Mouse (Mus musculus): ENCODE data around the gene Tarsl2.

Tarsl2 gene

GRCm38 (mm10) chr7:65644643-65645351, at the start of gene Tarsl2:
TSS of gene Tarsl2 (plus strand) at chr7:65644898.
- DNase-seq (ENCODE audit: low spot score) = peak; percentile 94

DNA sequence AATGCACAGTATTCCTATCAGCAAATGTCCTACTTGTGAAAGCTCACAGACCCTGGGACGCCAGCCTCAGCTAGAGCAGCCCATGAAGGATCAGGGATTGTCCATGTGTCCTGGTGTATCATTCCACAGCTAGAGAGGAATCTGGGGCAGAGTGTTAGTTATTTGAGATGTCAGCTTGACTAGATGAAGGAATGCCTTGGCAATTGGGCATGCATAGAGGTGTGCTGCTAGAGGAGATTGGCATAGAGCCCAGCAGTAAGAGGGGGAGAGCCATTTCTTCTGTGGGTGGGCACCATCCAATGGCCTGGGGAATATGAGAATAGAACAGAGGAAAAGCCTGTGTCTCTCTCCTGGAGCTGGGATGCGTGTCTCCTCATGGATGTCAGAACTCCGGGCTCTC, 38.6 kb upstream of the Tarsl2 start:
- DNase-seq (ENCODE audit: low spot score) = no peak

DNA sequence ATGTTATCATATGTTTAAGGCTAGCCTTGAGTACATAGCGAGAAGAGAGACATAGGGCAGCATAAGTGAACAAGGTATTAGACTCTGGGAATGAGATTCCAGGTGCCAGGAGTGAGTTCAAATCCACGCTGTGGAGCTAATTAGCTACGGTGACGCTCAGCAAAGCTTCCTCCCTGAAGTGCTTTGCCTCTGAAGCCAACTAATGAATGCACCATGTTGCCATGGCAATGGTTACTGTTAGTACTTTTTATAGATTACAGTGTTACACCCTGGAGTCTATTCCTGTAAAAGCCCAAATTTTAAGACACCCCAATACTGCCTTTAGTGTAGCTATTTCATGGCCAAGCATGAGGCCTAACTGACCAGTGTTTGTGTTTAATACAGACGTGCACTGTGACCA, 37.7 kb upstream of the Tarsl2 start:
- DNase-seq (ENCODE audit: low spot score) = no peak

DNA sequence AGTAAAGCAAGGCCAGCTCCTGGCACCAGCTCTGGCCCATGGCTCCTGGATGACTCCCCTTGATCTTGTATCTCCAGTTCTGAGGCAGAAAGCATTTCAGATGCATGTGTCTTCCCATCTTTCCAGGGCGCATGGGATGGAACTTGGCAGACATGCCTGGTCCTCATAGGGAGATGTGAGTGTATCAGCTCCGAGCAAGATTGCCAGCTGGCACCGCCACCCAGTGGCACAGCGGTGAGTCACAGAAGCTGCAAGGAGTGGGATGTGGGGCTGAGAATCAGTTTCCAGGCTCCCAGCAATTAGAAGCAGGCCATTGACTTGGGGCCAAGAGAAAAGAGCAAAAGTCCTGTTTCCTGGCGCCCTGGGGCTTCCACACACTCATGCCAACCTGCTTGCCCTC, 34.5 kb upstream of the Tarsl2 start:
- DNase-seq (ENCODE audit: low spot score) = no peak

DNA sequence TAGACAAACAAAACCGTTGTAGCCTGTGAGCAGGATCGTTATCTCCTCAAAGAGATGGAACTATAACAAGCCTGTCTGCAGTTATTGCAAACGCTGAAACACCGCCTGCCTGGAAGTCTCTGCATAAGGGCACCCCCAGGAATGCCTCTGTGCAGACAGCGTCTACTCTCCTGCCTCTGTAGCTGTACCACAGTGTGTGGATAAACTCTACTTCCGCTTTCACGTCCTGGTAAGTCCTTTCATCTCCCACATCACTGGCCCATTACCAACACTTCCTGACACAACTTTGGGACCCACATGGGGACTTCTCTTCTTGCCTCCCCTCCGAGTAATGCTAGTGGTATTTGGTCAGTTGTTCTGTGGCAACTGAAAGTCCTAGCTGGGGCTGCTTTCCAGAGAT, 34.0 kb upstream of the Tarsl2 start:
- no peak for DNase-seq (ENCODE audit: low spot score)

GRCm38 (mm10) chr7:65611298-65611697, 33.4 kb upstream of the Tarsl2 start:
- DNase-seq (ENCODE audit: low spot score) = no peak

DNA sequence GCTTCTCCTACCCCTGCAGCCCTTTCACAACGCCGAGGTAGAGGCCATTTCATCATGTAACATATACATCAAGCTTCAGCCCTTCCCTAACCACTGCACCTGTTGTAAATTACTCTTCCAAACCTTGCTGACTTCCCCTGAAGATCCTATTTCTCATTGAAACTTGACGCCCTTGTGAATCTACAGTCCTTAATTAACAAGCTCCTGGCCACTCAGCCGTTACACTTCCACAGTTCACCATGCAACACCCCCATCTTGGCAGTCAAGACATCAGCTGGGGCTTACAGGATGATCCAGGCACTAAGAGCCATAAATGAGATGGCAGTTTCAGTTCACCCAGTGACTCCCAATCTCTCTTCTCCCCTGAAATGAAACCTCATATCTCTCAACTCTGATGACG, 31.0 kb upstream of the Tarsl2 start:
- DNase-seq (ENCODE audit: low spot score) = no peak

- no peak for DNase-seq (ENCODE audit: low spot score)
Measured at GRCm38 (mm10) chr7:65618751-65619150, 25.9 kb upstream of the Tarsl2 start.

- DNase-seq (ENCODE audit: low spot score) = no peak
Measured at GRCm38 (mm10) chr7:65620746-65621145, 24.0 kb upstream of the Tarsl2 start.

- no peak for DNase-seq (ENCODE audit: low spot score)
Measured at GRCm38 (mm10) chr7:65623330-65623729, 21.4 kb upstream of the Tarsl2 start.

DNA sequence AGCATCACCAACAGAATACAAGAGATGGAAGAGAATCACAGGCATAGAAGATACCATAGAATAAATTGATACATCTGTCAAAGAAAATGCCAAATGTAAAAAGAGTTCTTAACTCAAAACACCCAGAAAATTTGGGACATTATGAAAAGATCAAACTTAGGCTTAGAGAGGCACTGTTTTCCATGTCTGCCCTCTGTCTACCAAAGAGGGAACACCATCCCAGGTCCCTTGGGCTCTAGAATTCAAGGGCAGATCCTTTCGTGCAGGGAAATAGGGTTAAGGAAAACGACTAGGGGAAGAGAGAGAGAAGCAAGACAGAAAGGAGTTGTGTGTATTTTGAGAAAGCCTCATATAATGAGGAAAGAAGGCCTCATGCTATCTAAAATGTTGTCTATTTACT, 19.2 kb upstream of the Tarsl2 start:
- DNase-seq (ENCODE audit: low spot score) = no peak

DNA sequence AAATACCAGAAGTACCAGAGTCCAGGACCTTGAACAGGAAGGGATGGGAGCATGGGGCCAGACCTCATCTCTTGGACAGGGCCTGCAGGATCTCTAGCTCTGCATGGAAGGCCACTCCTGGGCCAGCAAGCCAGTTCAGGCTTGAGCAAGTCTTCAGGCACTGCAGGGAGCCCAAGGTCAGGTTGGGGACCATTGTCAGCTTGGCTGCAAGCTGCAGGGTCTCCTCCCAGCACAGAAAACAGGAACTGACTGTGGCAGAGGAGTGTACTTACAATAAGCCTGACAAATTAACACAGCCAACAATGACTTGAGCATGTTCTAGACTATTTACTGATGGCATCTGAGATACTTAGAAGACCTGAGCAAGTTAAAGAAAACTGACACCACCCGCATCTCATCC, 14.9 kb upstream of the Tarsl2 start:
- no peak for DNase-seq (ENCODE audit: low spot score)

DNA sequence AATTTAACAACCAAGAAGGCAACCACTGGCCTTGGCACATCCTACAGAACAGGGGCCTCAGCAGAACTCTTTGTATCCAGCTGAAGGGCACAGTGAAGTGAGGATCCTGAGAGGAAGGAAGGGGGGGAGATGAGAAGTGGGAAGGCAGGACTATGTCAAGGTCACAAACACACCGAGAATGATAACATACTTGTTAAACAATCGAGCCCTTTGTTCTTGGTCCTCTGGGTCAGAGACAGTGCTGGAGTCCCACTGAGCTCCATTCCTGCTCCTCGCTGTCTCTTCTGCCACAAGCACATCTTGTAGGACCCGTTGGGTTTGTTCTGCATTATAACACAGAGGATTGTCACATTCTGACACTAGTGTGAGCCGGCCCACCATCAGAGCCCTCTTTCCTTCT, 14.0 kb upstream of the Tarsl2 start:
- no peak for DNase-seq (ENCODE audit: low spot score)

DNA sequence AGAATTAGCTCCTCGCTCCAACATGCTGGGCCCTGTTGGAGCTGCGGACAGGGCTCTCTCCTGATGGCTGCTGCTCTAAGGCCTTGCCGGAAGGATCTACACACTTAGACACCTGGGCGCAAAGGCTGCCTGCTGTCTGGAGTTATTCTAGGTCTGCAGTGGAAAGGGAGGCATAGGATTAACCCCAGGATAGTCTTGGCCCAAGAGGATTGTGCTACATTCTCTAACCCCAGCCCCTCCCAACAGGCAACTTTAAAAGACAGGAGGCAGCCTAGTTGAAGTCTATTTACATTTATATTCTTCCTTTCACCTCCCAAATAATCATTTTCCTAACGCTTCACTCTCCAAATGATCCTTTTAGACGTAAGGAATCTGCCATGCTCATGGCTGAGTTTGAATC, 8.9 kb upstream of the Tarsl2 start:
- no peak for DNase-seq (ENCODE audit: low spot score)

- DNase-seq (ENCODE audit: low spot score) = no peak
Measured at GRCm38 (mm10) chr7:65636356-65636880, 8.3 kb upstream of the Tarsl2 start.

DNA sequence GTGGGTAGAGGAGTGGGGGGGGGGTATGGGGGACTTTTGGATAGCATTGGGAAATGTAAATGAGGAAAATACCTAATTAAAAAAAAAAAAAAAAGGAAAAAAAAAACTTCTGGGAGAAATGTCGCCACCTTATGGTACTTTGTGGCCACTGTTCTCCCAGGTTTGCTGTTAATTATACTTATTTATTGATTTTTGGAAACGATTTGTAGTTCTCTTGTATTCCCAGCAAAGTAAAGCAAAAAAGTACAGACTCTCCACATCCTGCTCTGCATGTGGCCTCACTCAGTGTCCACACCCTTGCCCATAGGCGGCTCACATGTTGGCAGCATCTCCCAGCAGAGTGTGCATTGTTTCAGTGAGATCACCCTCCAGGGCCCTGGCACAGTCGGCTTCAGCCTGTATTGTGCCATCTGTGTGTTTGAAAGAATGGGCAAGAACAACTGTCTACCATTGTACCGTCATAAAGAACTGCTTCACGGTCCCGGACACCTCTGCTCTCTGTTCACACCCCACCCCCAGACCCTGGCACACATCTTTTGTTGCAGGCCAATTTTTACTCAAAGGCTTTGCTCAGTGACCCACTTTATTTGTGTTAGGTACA, 6.4 kb upstream of the Tarsl2 start:
- no peak for DNase-seq (ENCODE audit: low spot score)

DNA sequence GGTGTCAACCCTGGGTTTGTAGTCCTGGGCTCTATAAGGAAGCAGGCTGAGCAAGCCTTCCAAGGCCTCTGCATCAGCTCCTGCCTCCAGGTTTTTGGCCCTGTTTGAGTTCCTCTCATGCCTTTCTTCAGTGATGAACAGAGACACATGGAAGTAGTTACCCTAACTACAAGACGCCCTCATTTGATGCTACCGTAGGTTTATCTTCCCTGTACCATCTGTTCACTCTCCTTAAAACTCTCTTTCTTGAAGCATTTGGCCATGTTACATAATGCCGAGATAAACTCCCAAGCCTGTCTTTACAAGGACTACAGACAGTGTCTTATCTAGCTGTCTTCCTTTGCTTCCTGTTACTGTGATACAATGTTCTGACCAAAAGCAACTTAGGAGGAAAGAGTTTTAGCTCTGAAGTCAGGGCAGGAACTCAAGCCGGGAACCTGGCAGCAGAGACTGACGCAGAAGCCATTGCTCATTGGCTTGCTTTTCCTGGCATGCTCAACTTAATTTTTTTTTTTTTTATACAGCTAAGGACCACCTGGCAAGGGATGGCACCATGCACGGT, 4.8 kb upstream of the Tarsl2 start:
- no peak for DNase-seq (ENCODE audit: low spot score)

DNA sequence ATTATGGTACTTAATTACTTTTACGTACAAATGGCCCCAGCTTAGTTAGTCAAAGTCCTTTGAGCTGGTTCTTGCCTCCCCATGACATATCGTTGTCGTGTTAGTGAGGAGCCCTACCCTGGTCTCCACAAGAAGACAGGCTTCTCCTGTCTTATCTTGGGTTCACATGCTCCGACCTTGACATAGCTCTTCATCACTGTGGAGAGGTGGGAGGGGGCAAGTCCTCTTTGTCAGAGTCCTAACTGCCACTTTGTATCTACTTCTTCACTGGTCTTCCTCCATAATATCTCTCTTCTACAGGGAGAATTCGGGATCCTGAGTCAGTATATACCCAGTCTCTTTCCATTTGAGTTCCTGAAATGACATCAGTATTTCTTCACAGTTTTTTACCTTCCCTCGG, 4.0 kb upstream of the Tarsl2 start:
- no peak for DNase-seq (ENCODE audit: low spot score)

- DNase-seq (ENCODE audit: low spot score) = no peak
Measured at GRCm38 (mm10) chr7:65642371-65643304, 2.1 kb upstream of the Tarsl2 start.

DNA sequence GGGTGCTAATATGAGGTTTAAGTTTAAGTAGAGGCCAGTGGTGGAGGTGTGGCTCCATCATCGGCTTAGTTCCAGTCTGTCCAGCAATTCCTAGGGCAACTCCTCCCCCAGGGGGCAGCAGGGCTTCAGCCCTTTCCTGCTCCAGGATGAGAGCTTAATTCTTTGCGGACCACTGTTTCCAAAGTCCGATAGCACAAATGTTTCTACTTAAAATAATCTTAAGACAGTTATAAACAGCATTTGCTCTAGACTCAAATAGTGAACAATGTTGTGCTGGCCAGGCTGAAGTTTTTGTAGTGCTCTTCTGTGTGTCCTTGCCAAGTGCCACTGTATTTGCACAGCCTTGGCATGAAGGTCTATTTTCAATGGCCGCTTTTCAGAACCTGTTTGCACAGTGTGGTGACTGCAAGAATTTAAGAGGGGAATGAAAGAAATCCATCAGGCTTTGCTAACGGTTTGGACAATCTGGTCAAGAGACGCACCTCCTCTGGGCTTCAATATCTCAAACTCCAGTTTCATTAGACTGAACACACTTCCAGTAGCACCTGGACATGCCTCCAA, 757 bp upstream of the Tarsl2 start:
- no peak for DNase-seq (ENCODE audit: low spot score)

GRCm38 (mm10) chr7:65645996-65646395, 1.3 kb downstream of the Tarsl2 start:
- DNase-seq (ENCODE audit: low spot score) = no peak

- DNase-seq (ENCODE audit: low spot score) = no peak
Measured at GRCm38 (mm10) chr7:65650662-65651061, 6.0 kb downstream of the Tarsl2 start.
